Mouse (Mus musculus) thymus, adult 2 months (tissue): Measurements from ENCODE around the gene Paxx. TPM values are rescaled to one million over a fixed set of nuclear protein-coding genes. Genes with fewer than 3 reads are reported as not detected.

Experiments
- DNase-seq: peaks from one replicate; pipeline ENCODE4 v3.0.0; 2021
- H3K27ac ChIP-seq: fragments of 200-500 bp; 2 replicates; pipeline ENCODE4 v1.5.1; 2012; ENCODE audit warnings: low read length, control low read depth; ENCODE audit not compliant: control insufficient read depth, insufficient read depth
- H3K27me3 ChIP-seq: fragments of 200-500 bp; 2 replicates; pipeline ENCODE4 v1.6.1; 2012; ENCODE audit warnings: mild to moderate bottlenecking, low read length, moderate library complexity, mixed read lengths; ENCODE audit not compliant: control insufficient read depth, insufficient read depth
- H3K36me3 ChIP-seq: fragments of 200-500 bp; 2 replicates; pipeline ENCODE4 v1.6.1; 2012; ENCODE audit warnings: mild to moderate bottlenecking, low read length, moderate library complexity; ENCODE audit not compliant: control insufficient read depth, insufficient read depth
- H3K4me1 ChIP-seq: fragments of 200-500 bp; replicated peaks from 2 replicates; pipeline ENCODE4 v1.6.1; 2012; ENCODE audit warnings: low read length; ENCODE audit not compliant: control insufficient read depth, insufficient read depth
- H3K4me3 ChIP-seq: fragments of 200-500 bp; 2 replicates; pipeline ENCODE4 v1.5.1; 2012; ENCODE audit warnings: mild to moderate bottlenecking, low read length, control low read depth, moderate library complexity; ENCODE audit not compliant: control insufficient read depth, insufficient read depth
- CTCF ChIP-seq: fragments of 200-500 bp; IDR thresholded peaks from 2 replicates; pipeline ENCODE4 v1.5.1; 2012; ENCODE audit warnings: mild to moderate bottlenecking, control low read depth, low read length, moderate library complexity, borderline replicate concordance; ENCODE audit not compliant: control insufficient read depth, poor library complexity, insufficient read depth; ENCODE audit errors: extremely low read depth
- POLR2A ChIP-seq: fragments of 200-500 bp; IDR thresholded peaks from 2 replicates; pipeline ENCODE4 v1.6.1; 2012; ENCODE audit warnings: mild to moderate bottlenecking, low read length, control low read depth, moderate library complexity; ENCODE audit not compliant: control insufficient read depth, poor library complexity, insufficient read depth; ENCODE audit errors: extremely low read depth
- WGBS: fragments of 180-500 bp; shearing (Covaris S2); methylation state at CpG from one replicate; pipeline ENCODE4 v1.1.7; 2018; 5-methylcytosine and 5-hydroxymethylcytosine counted together
- polyA plus RNA-seq: library from polyadenylated mRNA; depleted of rRNA; stranded (reverse); fragments of >200 nt; gene quantifications from 2 replicates; pipeline ENCODE4 v1.2.3, GENCODE M21; 2012; rRNA removed

Gene Paxx
- 165 and 192 TPM in 2 replicates for polyA plus RNA-seq

DNA sequence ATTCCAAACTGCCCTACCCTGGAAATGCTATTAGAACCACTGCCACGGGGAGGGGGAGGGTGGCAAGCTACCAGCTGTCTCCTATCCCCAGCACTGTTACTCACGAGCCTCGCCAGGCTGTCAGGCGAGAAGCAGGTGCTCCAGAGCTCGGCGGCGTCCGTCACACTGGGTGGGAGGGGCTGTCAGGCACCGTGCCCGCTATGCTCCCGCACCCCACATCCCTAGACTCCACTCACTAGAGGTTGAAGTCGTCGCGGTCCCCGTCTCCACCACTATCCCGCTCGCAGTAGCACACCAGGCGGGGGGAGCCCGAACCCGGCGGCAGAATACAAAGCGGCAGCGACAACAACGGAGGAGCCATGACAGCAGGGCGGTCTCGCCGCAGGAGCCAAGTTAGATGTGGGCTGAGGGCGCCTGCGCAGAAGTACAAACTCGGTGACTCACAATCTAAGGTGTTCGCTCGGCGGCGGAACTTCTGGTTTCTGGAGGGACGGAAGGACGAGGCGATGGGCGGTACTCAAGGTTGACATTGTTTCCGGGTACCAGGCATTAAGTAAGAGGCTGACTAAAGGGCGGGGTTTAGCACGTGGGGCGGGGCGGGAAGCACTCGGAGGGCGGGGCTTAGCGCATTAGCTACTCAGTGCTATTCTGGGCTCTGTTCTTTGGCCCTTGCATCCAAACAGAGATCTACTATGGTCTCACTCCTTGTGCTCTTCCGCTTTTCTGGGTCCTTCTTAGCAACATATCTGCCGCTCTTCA, at the start of gene Paxx:
Paxx (minus strand) TSS at position 544 of the 759 bp plus-strand sequence.
- DNase-seq, result peak; percentile 93
- WGBS, result under 1% methylated on average over 48 of the region's 48 CpGs
- Histone ChIP-seq H3K27ac (peak within 1 kb of the TSS; percentile 88), H3K4me1 (peaks cover 46% of the 10 kb centered on the region), H3K27me3 (no peaks in the 10 kb centered on the region), H3K36me3 (peaks cover 3% of the 10 kb centered on the region; the same call in 1 of the 2 replicates), H3K4me3 (peak within 1 kb of the TSS; percentile 87)
- peak; percentile 79 for TF ChIP-seq POLR2A
- 0 out of 2 replicates have a peak, but pooled peaks have one; percentile 16 for TF ChIP-seq CTCF

DNA sequence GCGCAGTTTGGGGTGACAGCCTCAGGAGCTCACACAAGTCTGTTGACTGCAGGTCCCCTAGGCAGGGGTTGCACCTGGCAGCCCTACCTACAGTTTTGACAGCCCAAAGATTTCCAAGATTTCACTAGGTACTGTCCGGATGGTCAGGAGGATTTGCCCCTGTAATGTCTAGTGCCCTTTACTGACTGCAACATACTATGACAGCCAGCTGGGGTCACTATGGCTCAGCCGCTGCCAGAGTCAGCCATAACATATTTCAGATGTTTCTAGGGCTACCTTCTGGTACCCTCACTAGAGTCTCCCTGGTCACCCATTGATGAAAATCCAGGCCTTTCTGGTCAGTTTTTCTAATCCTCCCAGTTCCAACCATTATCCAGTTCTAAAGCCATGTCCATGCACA, 49.0 kb upstream of the Paxx start:
- Histone ChIP-seq H3K36me3 (no peaks in the 10 kb centered on the region), H3K4me1 (no peaks in the 10 kb centered on the region), H3K27ac (no peak overlapping the region), H3K27me3 (no peaks in the 10 kb centered on the region), H3K4me3 (no peak overlapping the region)
- WGBS, result 93% methylated on average over 3 of the region's 3 CpGs
- DNase-seq, result no peak
- no peak for TF ChIP-seq CTCF
- TF ChIP-seq POLR2A, result no peak

DNA sequence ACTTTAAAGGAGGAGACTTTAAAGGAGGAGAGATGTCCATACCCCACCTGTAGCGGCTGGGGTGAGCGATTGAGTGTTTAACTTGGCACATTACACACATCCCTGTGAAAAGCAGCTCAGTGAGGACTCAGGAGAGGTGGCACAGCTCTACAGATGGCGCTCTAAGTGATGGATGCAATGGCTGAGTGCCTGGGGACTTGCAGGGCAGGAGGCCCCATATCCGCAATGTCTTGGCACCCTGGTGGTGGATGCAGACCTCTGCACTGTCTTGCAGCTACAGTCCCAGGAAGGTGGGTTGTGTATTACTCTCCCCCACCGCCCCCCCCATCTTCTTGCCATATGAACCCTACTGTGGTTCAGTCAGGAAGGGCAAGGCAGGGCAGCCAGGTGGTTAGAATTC, 46.1 kb upstream of the Paxx start:
- TF ChIP-seq CTCF (peak; percentile 66; the same call in 1 of the 2 replicates), POLR2A (no peak)
- 65% methylated on average over 5 of the region's 5 CpGs for WGBS
- Histone ChIP-seq H3K4me1 (peaks cover 3% of the 10 kb centered on the region), H3K27me3 (no peaks in the 10 kb centered on the region), H3K27ac (no peak overlapping the region), H3K4me3 (no peak overlapping the region), H3K36me3 (0 out of 2 replicates have a peak, but pooled peaks cover 3% of the 10 kb centered on the region)
- peak; percentile 55 for DNase-seq

DNA sequence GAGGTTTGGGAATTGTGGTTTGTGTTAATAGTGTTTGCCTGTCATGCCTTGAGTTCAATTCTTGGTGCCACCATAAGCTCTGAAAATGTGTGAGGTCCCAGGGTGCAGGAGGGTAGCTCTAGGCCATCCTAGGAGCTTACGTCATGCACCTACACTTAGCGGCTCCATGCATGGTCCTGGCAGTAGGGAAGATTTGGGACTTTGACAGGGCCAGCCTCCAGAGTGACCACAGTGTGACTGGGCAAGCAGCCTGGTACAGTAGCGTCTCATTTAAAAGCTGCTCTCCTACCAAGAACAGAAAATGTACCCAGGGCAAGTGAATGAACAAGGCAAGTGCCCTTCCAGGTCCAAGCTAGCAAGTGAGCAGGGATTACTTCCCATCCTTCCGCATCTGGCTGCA, 45.0 kb upstream of the Paxx start:
- 0 out of 2 replicates have a peak, but pooled peaks cover 3% of the 10 kb centered on the region for H3K36me3 ChIP-seq
- no peak overlapping the region for H3K4me3 ChIP-seq
- DNase-seq, result no peak
- 98% methylated on average over 4 of the region's 4 CpGs for WGBS
- no peaks in the 10 kb centered on the region for H3K27me3 ChIP-seq
- peaks cover 12% of the 10 kb centered on the region for H3K4me1 ChIP-seq
- TF ChIP-seq POLR2A, result no peak
- no peak for TF ChIP-seq CTCF
- no peak overlapping the region for H3K27ac ChIP-seq

DNA sequence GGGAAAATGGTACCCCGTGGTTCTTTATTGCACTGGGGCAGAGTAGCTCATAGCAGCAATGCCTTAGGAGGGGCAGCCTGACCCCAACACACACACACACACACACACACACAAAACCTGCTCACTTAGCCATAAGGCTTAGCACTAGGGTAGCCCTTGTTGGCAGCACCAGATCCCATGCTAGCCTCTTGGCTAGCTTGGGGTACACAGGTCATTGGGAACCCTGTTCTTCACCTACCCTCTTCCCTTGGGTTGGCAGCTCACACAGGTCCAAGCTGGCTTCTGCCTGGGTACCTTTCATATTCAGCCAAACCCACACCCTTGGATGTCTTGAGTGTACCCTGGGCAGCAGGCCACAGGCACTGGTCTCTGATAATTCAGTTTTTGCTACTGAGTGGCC, 44.1 kb upstream of the Paxx start:
- no peaks in the 10 kb centered on the region for H3K27me3 ChIP-seq
- 0 out of 2 replicates have a peak, but pooled peaks cover 3% of the 10 kb centered on the region for H3K36me3 ChIP-seq
- no peak overlapping the region for H3K4me3 ChIP-seq
- WGBS, result 91% methylated on average over 1 of the region's 1 CpGs
- no peak for TF ChIP-seq CTCF
- TF ChIP-seq POLR2A, result no peak
- DNase-seq, result no peak
- no peak overlapping the region for H3K27ac ChIP-seq
- H3K4me1 ChIP-seq, result peaks cover 16% of the 10 kb centered on the region

DNA sequence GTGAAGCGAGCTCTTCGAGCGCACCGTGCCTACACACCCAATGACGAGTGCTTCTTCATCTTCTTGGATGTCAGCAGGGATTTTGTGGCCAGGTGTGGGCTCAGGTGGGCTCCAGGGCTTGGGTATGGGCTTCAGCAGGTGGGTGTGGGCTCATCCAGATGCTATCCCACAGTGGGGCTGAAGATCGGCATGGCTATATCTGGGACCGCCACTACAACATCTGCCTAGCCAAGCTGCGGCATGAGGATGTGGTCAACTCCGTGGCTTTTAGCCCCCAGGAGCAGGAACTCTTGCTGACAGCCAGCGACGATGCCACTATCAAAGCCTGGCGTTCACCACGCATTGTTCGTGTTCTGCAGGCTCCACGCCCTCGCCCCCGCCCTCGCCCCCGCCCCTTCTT, 43.6 kb upstream of the Paxx start:
- no peak for DNase-seq
- 0 out of 2 replicates have a peak, but pooled peaks cover 3% of the 10 kb centered on the region for H3K36me3 ChIP-seq
- H3K27ac ChIP-seq, result no peak overlapping the region
- peaks cover 17% of the 10 kb centered on the region for H3K4me1 ChIP-seq
- H3K27me3 ChIP-seq, result no peaks in the 10 kb centered on the region
- WGBS, result 56% methylated on average over 19 of the region's 19 CpGs
- H3K4me3 ChIP-seq, result no peak overlapping the region
- no peak for TF ChIP-seq CTCF
- no peak for TF ChIP-seq POLR2A

DNA sequence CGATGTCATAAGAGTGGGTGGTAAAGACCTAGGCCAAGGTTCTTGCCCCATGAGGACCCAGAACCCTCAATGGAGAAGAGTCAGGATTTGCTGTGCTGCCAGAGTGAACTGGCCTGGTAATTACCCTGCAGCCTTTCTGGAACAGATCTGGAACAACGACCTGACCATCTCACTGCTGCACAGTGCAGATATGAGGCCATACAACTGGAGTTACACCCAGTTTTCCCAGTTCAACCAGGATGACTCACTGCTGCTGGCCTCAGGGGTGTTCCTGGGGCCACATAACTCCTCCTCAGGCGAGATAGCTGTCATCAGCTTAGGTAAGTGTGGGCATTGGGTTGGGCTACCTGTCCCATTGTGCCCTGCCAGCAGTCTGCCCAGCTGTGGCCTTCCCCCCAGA, 41.8 kb upstream of the Paxx start:
- no peak for TF ChIP-seq CTCF
- no peak for TF ChIP-seq POLR2A
- H3K36me3 ChIP-seq, result 0 out of 2 replicates have a peak, but pooled peaks cover 3% of the 10 kb centered on the region
- no peaks in the 10 kb centered on the region for H3K27me3 ChIP-seq
- no peak overlapping the region for H3K4me3 ChIP-seq
- no peak for DNase-seq
- 97% methylated on average over 3 of the region's 3 CpGs for WGBS
- H3K4me1 ChIP-seq, result peaks cover 22% of the 10 kb centered on the region
- H3K27ac ChIP-seq, result no peak overlapping the region
